18 mouse cellular contexts compared by ENCODE assay signal in the genomic region with DNA sequence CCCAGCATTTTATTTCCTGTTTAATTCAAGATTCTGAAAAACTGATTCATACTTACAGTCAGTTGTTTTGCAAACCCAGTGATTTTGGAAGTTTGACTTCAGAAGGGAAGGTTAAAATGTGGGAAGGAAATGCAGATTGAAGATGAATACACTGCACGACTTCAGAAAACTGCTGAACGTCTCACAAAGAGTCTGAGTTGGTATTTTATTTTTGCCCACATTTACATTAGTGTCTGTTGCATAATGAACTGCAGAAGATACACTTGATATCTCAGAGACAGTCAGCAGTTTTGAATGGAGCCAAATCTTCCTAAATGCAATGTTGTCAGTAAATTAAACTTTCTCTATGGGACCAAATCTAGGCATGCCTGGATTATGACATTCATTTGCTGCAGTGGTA.
DNase-seq lines count a peak whose midpoint lies in the region; ATAC-seq lines count a peak whose summit lies in the region.
"Had no signal": no experiment of that assay in that cellular context is flagged by ENCODE, and none has a peak within 500 bp of the region (broad histone marks: within the 10 kb centered on the region; RNA-seq: fewer than 3 reads in every experiment).

No protein-coding gene starts in this region.

- peak; percentile 97 for ATAC-seq in frontal cortex, adult (ENCODE audit: low TSS enrichment)
- ATAC-seq: activated CD4-positive, CD25-positive, alpha-beta regulatory T cell, adult 4 months; CD4-positive, CD25-positive, alpha-beta regulatory T cell, adult 4 months; Patski had no signal

- DNase-seq in frontal cortex, postnatal 14 days (ENCODE audit: low spot score in 2 of 2): no peak
- DNase-seq in brain, adult 2 months (ENCODE audit: low read depth, low spot score): peak; percentile 49
- no peak for DNase-seq in kidney, adult 18-20 months
- DNase-seq: adrenal gland, adult 2 months; adrenal gland, adult 8-10 months; adrenal gland, postnatal 10 days; adrenal gland, postnatal 14 days; adrenal gland, postnatal 25 days; adrenal gland, postnatal 36 days; B cell, adult 2 months; cerebellum, adult 11 months; cerebellum, adult 11-12 months; cerebellum, adult 18-20 months; cerebellum, adult 2 months had no signal
